Mouse (Mus musculus) left cerebral cortex, postnatal 14 days (tissue): ENCODE measurements around the gene Nol3. TPM values are rescaled to one million over a fixed set of nuclear protein-coding genes. Genes with fewer than 3 reads are reported as not detected.
"Not testable (repeated sequence)": the region's sequence is repeated elsewhere in the genome, so short reads cannot be mapped to it uniquely, and the experiment has no call there.

Experiments used
- DNase-seq, 2 experiments: peaks; one replicate each; pipeline ENCODE4 v3.0.0; 2021 to 2022; ENCODE audit warnings: low spot score in 2 of 2, mixed read lengths in 1 of 2
- intact Hi-C: fragments of 180-260 bp; cut with DNase I; formaldehyde crosslinking; loops from one replicate; pipeline ENCODE4 v1.15.1; 2025
- long read RNA-seq, 2 experiments: library from polyadenylated mRNA; stranded (forward); transcript quantifications; one replicate each; pipeline ENCODE4 v2.0.0; 2021
- total RNA-seq, 2 experiments: library from RNA; stranded (reverse); gene quantifications; 2 replicates each; pipeline ENCODE4 v1.2.3; 2021

Nol3 gene
- 1 to 10 TPM; 4.5 to 5.1 TPM for total RNA-seq
- long read RNA-seq, experiment 1, transcript Nol3-201 (4 exons, 3,176 nt), result major isoform, 6 of 9 reads
- long read RNA-seq, experiment 1, partial matches to known transcripts, result 0 of 9 reads
- long read RNA-seq, experiment 1, other reads (novel, unspliced or antisense), result 3 of 9 reads
- long read RNA-seq, experiment 2, transcript Nol3-201 (4 exons, 3,176 nt), result major isoform, 11 of 12 reads
- long read RNA-seq, experiment 2, partial matches to known transcripts, result 0 of 12 reads
- long read RNA-seq, experiment 2, other reads (novel, unspliced or antisense), result 1 of 12 reads

DNA sequence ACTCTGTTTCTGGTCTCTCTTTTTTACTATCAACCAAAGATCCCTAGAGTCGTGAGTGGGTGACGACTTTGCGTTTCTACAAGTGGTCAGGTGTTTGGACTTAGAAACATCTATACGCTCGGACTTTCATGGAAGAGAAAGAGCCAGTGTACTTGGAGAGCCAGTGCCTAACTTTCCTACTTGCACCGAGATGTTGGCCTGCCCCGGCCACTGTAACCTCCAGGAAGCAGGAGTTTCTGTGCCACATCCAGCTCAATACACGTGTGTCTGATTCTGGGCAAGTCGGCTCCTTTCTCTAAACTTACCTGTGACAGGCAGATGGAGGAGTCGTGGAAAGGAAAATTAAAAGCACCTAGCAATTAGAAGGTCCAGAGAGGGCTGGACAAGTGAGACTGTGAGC lies at the start of gene Nol3:
Nol3 (plus strand) TSS at position 301 of the 400 bp plus-strand sequence.
- intact Hi-C loops, result no loop called here
- no peak for DNase-seq

DNA sequence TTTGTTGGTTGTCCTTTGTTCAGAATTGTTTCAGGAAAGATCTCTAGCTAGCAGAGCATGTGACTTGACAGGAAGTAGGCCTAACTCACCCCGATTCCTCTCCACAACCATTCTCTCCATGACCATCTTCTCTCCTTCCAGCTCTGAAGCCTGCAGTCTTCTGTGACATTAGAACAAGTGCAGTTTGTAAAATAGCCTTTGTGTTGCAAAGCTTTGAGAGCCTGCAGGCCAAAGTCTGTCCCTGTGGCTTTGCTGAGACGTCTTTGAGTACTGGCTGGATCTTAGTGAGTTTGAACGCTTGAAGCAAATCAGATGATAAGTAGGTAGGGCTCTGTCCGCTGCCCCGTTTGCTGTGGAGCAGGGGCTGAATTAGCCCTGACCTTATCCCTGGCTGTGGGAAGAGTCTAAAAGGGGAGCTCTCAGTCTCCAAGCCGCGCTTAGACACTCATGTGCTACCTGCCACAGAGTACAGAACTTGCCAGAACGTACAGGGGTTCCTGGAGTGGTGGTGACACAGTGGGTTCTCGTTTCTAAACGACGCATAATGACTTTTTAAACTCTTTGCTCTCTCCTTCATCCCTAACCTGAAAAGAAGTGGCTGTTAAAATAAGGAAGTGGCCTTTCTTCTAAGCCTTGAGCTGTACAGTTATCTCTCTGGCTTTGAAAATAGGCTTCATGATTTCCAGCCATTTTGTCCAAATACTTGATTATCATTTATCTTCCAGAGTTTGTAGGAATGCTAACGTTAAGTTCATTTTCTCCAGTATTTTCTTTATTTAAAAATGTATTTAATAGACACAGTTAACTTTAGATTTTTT lies 44.2 kb upstream of the Nol3 start:
- intact Hi-C loops, result no loop called here
- no peak for DNase-seq

DNA sequence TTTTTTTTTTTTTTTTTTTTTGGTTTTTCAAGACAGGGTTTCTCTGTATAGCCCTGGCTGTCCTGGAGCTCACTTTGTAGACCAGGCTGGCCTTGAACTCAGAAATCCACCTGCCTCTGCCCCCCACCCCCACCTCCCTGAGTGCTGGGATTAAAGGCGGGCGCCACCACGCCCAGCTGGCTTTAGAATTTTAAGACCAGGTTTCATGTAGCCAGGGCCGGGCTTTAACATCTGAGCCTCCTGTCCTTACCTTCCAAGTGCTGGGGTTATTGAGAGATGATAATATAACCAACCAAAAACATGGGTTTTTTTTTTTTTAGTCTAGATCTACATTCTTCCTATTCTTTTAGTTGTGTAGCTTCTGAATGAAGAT lies 43.6 kb upstream of the Nol3 start:
- DNase-seq, intact Hi-C loops: not testable (repeated sequence)

DNA sequence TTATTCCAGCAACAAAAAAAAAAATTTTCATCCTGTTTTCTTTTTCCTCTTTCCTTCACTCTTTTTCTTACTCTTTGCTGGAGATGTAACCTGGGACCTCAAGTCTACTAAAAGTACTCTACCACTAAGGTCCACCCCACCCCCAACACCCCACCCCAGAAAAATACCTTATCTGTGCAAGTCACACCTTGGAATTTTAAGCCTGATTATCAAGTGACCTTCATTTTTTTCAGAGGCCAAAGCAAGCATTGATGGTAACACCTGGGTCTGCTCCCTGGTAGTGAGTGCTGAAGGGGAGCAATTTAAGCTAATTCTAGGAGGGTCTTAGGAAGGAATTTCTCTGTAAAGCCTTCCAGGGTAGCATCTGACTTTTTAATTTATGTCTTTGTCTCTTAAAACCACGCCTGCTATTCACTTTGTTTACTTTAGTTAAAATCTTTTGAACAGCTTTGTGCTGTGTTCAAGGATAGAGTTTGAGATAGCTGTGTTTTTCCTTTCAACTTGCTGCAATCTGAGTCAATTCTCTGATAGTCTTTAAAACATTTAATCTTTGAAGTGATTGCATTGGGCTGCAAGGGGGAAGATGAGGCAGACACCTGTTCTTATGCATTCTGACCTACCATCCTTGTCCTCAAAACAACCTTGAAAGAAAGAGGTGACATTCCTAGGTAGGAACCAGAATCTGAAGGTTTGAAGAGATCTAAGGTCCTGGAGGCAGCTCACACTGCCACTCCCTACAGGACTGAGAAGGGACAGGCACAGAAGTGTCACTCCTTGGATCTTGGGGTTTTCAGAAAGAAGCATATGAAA lies 42.6 kb upstream of the Nol3 start:
- DNase-seq, result no peak

DNA sequence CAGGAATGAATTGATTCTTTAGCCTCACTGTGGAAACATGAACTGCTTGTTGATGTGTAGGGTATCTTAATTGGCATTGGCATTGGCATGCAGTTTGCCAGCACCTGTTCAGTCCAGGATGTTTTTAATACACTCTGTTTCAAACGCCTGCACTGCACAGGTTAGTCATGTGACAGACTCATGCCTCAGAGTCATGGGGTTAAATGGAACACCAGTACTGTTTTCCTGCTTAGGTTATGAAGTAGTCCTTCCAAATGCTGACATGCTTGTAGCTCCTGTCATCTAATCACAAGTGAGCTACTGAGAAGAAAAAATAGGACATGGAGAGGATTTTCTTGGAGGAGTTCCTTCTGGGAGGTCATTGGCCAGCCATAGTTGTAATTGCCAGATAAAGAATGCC lies 40.7 kb upstream of the Nol3 start:
- no peak for DNase-seq
- intact Hi-C loops, result no loop called here

More for the DNA sequence above, 42.6 kb upstream of the Nol3 start:
- intact Hi-C loops, result no loop called here

DNA sequence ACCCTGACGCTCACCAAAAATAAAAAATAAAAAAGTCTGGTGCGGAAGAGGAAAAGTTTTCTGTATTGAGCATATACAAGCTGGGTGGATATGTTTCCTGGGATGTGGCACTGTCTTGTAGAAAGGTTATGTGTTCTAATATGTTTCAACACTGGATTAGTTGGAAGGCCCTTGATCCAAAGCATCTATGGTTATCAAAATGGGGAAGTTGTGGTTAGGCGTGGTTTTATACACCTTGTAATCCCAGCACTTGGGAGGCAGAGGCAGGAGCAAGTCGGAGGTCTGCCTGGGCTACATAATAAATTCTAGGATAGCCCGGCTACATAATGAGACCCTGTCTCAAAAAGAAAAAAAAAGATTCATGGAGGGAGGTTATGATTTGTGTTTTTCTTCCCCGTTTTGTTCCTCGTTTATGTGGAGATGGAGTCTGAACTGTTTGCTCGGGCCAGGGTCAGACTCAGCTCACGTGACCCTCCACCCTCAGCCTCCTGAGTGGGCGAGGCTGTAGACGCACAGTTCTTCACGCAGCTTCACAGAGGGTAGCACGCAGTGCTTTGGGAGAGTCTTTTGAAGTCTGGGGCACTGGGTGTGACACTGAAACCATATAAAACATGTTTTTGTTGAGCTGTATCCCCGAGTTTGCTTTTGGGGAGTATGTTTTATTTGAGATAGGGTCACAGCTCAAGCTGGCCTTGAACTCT lies 38.3 kb upstream of the Nol3 start:
- intact Hi-C loops, result no loop called here
- DNase-seq, result no peak

DNA sequence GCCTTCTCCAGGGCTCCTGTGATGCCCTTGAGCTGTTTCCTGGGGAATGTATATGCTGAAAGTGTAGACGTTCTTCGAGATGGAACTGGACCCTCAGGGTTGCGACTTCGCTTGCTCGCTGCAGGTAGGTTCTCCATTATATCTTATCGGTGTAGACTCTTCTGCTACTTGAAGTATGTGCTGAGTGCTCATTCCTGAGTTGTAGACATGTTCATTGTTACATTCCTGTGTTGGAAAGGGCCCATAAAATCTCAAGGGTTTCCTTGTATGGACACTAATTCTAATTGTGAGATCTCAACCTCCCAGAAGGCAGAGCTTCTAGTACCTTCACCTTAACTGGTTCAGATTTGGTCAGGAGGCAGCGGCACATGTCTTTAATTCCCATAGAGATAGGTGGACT lies 34.9 kb upstream of the Nol3 start:
- no peak for DNase-seq
- intact Hi-C loops, result no loop called here

DNA sequence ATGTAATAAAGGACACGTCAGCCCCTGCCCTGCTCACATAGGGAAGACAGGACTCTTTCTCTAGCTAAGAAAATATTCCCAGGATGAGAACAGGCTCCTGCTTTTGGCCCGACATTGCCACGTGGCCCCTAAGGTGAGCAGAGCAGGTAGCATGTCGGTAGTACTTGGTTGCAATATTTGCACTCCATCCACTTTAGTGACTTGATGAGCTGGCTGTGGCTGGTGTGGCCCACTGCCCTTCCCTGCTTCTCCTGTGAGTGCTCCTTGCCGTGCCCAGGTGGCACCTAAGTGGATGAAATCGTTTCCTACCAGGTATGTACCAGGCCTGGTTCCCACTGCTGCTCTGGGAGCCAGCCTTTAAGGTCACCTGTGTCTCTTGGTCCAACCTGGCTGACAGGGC lies 24.0 kb upstream of the Nol3 start:
- intact Hi-C loops, result no loop called here
- DNase-seq, result no peak

DNA sequence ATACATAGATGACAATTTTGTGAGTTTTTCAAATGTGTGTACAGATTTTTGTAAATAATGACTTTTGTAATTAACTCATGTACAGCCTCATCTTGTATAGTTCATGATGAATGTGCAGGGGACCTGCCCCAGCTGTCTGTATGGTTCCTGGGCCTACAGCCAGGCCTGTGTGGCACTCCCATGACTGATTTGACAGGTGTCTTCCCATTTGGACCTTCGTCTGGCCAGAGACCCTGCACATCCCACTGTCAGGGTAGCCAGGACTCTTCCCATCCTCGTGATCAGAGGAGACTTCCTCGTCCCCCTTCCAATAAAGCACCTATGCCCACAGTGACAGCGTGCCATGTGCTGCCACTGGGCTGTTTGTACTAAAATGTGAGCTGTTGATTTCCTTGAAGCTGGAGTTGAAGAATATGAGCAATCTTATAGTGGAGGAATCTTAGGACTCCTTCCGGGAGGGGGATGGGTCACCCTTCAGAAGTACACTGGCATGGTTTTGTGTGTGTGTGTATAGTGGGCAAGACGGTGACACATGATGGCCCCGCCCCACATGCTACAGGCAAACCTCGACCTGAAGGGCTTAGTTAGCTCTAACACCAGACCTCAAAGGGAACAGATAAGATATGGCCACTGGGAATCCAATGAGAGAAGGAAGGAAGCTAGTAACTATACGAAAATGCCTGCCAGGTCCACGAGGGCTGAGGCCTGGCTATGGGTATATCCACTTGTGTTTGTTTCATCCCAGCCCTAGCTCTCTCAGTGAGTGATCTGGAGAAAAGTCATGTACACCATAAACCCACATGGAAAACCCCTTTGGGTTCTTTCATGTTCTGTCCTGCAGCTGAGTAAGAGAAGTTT lies 23.0 kb upstream of the Nol3 start:
- intact Hi-C loops, result no loop called here
- DNase-seq, result no peak

DNA sequence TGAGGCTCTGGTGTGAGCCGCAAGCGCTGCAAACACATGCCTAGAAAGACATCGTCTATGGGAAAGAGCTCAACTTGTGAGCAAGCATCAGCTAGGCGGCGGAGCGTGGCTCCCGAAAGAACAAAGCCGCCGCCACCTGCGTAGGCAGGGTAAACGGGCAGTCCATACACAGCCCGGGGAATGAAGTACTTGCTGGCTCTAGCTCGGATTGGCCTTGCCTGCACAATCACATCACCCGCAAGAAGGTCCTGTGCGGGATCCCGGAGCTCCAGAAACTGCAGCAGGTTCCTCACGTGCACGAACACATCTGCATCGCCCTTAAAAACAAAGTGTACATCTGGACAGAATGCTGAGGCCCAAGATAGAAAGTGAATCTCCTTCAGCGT lies 22.2 kb upstream of the Nol3 start:
- DNase-seq, result no peak
- intact Hi-C loops, result no loop called here

DNA sequence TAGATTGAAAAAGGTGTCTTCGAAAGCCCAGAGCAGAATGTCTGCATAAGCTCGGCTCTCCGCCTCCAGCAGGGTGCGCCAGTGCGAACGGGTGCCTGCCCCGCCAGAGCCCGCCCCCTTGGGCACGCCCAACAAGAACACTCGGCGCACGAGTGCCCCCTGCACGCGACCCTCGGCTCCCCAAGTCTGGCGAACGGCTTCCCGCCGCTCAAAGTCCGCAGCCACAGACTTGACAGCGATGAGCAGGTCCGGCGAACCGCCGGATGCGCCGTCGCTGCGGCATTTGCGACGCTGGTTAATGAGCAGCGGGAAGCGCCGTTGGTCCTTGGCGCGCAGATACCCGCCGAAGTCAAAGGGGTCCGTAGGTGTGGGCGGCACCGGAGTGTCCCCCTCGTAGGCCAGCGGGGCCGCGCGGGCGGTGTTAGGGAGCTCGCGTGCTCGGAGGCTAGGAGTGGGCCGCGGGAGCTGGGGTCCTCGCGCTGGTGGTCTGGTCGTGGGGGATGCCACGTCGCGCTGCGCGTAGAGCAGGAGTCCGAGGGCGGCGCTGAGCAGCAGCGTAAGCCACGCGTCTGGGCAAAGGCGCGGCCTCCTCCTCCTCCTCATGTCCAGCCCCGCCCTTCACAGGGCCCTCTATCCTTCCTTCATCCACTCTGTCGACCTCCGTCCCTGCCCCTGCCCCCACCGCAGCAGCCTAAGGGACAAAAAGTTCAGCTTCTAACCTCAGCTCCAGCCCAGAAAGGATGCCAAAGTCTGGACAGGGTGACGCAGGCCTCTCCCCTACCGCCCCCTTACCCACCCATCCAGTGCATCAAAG lies 21.6 kb upstream of the Nol3 start:
- intact Hi-C loops, result no loop called here

DNA sequence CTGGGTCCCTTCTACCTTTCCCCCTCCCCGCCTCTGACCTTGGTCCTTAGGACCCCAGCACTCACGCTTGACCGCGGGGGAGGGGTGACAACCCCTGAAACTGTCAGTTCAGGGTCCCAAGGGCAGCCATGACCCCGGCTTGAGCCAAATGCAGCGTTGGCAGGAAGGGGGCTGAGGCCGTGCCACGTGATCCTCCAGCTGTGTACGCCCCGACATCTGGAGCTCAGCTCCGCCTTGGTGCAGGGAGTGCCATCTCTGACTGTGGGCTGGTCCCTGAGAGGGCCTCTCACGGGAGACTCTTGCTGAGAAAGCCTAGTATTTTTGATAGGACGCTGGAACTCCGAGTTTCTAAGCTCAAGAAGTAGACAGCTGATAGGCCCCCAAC lies 21.0 kb upstream of the Nol3 start, which contains the start of gene B3gnt9:
B3gnt9 (minus strand) TSS at position 188 of the 385 bp plus-strand sequence.
- peak in 1 of 2 experiments; percentile 45 for DNase-seq
- intact Hi-C loops, result no loop called here

More for the DNA sequence above, 21.6 kb upstream of the Nol3 start:
- peak; percentile 89 to 92 for DNase-seq

DNA sequence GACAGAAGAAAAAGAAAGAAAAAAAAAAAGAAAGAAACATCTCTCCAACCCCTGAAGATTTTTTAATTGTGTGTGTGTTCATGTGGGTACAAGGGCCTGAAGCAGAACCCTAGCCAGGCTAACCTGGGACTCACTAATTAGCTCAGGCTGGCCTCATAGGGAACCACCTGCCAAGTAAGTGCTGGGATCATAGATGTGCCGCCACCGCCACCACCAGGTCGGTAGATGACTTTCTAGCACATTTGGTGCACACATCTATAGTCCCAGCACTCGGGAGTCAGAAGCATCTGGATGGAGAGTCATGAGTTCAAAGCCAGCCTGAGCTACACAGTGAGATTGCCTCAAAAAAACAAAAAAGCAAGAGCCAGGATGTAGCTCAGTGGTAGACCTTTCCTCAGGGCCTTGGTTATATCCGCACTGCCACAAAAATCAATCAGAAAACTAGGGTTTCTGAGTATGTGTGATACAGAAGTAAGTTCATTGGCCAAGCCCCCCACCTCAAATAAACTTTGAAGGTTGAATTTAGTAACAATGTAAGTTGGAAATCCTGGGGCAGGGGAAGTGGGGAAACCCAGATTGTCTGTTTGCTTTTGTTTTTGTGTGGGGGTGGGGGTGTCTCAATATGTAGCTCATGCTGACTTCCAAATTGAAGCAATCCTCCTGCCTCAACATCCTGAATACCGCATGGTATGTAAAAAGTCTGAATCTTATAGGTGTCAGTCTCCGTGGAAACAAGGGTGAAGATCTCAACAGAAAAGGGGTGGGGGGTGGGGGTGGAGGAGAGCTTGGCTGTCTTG lies 18.4 kb upstream of the Nol3 start:
- intact Hi-C loops, result no loop called here
- DNase-seq, result no peak

DNA sequence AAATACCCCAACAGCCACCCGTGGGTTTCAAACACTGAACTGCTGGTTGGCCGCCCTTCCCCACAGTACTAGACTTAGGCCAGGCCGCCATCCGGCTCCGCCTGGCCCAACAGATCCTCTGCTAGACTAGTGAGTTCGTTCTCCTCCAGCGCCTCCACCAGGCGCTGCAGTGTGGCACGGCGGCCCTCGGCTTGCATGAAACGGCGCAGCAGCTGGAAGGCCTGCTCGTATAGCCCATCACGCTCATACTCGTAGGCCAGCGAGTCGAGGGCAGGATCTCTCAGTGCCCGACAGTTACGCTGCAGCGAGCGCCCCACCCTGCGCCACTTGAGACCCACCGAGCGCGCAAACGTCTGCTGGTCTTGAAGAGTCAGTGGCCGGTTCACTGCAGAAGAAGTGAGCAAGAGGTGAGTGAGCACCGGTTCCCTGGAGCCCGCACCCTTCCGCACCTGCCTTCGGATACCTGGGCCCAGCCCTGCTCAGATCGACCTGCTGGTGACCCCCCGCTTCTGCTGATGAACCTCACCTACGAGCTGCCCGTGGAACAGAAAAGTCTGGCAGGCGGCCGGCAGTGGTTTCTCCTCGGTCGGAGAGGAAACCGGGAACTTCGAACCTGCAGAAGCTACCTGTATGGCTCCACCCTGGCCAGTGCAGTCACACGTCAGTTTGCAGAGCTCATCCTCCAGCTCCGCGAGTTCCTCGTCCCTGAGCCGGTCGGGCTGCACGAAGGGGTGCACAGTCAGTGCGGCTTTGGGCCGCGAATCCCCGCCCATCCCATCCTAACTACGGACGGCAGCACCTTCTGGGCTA lies 16.8 kb upstream of the Nol3 start:
- DNase-seq, result no peak
- intact Hi-C loops, result no loop called here

DNA sequence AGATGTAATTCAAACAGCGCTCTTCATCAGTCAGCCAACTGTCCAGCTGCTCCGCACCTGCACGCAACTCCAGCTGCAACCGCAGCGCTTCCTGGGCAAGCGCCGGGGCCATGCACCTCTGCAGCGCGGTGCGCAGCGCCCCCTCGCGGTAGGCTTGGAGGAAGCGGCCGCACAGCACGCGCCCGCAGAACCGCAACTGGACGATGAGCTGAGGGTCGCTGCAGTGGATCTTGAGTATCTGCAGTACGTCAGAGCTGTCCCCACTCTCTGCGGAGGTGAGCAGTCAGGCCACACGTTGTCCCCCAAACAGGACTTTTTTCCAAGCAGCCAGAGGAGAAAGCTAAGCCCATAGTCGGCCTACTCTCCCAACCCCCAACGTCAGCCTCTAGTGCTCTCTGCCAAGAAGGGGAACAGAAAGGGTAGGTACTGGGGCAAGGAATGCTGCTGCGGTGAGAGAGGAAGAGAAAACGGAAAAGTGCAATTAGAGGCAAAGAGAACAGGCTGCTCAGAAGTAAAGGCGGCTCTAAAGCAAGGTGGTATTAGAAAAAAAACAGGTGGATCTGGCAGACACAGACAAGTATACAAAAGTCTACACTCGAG lies 16.1 kb upstream of the Nol3 start:
- intact Hi-C loops, result no loop called here
- peak; percentile 59 to 69 for DNase-seq
